Mouse (Mus musculus) adrenal gland, postnatal 14 days (tissue): ENCODE data around the gene Sepsecs. TPM values are rescaled to one million over a fixed set of nuclear protein-coding genes. Genes with fewer than 3 reads are reported as not detected.

Source experiments
- DNase-seq: peaks from one replicate; pipeline ENCODE4 v3.0.0; 2021; ENCODE audit warnings: mixed read lengths
- total RNA-seq: library from RNA; stranded (reverse); gene quantifications from 2 replicates; pipeline ENCODE4 v1.2.3, GENCODE M21; 2021

The Sepsecs gene
- total RNA-seq, 1 experiment from 2014 or later: 19.2 TPM

DNA sequence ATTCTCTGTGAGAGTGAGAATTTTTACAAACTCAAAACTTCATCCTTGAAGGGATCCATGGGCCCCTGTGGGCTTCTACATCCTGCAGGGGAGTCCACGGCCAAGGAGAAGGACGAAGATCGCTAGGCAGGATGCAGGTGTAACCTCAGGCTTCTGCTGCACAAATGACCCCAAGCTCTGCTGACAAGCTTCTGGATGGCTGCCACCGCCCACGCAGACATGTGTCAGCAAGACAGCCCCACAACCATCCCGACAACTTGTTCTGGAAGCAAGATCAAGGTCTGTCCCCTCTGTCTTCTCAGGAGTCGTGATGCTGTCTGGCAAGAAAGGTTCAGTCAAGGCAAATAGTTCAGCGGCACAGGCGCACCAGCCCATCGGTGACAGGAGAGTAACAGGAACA, 59.8 kb downstream of the Sepsecs start:
- peak; percentile 18 for DNase-seq

DNA sequence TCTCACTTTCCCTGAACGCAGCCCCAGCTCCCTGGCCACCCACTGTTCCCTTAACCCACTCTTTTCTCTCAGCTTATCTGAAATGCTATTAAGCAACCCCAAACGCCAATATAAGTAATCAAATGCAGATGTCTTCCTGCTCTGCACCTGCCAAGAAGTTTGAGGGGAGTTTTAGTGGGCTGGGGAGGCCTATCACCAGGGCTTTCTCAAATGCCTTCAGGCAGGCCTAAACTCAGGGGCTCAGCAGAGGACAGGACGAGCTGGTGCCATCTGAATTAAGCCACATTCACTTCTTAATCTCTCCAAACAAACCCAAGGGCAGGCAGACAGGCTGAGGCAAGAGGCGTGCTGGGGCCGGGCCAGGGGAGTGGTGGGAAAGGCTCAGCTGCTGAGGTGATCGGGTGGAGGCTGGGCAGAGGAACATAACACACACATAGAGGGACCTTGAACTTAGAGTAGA, 64.9 kb downstream of the Sepsecs start:
- peak; percentile 24 for DNase-seq

DNA sequence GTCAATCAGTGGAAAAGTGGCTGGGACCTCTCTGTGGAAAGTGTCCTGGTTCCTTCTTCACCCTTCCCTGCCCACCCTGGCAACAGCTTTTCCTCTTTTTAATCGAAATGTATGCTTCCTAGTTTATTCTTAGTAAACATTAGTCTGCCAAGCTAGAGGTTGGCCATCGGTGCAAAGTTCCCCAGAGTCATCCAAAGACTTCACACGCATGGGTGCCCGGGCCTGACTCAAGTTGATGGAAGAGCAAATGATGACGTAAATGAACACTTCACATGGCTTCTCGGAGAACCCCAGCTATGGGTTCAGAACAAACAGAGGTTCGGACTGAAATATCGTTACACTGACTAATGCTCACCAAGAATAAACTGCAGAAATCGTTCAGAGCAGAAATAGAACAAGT, 78.9 kb downstream of the Sepsecs start:
- no peak for DNase-seq

Other genes starting within 250 kb of the Sepsecs start
- gene Ccdc149, start 198.2 kb downstream of the Sepsecs start, total RNA-seq: 3.9 and 5.5 TPM in 2 replicates
- 1.1 and 1.3 TPM in 2 replicates for gene Lgi2, start 103.2 kb downstream of the Sepsecs start, total RNA-seq
- 10.7 and 12.5 TPM in 2 replicates for gene Pi4k2b, start 71.9 kb upstream of the Sepsecs start, total RNA-seq
- gene Zcchc4, start 105.7 kb upstream of the Sepsecs start, total RNA-seq: 9.6 and 10.9 TPM in 2 replicates
- gene Anapc4, start 164.3 kb upstream of the Sepsecs start, total RNA-seq: 57.5 and 66.8 TPM in 2 replicates